Mouse (Mus musculus): ENCODE measurements around the gene Slc34a1. TPM values are rescaled to one million over a fixed set of nuclear protein-coding genes. Genes with fewer than 3 reads are reported as not detected.

Gene Slc34a1
- polyA plus RNA-seq, 1 experiment from 2014 or later: not detected

Other genes starting within 250 kb of the Slc34a1 start
- 14.2 and 14.5 TPM in 2 replicates for gene Fgfr4, start 245.5 kb upstream of the Slc34a1 start, polyA plus RNA-seq (2015; fragmentation: Nextera tagmentation; extraction: Ambion mirVana)
- gene Nsd1, start 188.4 kb upstream of the Slc34a1 start, polyA plus RNA-seq (2015; fragmentation: Nextera tagmentation; extraction: Ambion mirVana): 49.6 and 52.8 TPM in 2 replicates
- gene Prelid1, start 77.7 kb upstream of the Slc34a1 start, polyA plus RNA-seq (2015; fragmentation: Nextera tagmentation; extraction: Ambion mirVana): 543 and 576 TPM in 2 replicates
- 83.2 and 101 TPM in 2 replicates for gene Rab24, start 76.2 kb upstream of the Slc34a1 start, polyA plus RNA-seq (2015; fragmentation: Nextera tagmentation; extraction: Ambion mirVana)
- 22.3 and 26.0 TPM in 2 replicates for gene Mxd3, start 68.4 kb upstream of the Slc34a1 start, polyA plus RNA-seq (2015; fragmentation: Nextera tagmentation; extraction: Ambion mirVana)
- 121 and 128 TPM in 2 replicates for gene Lman2, start 35.4 kb upstream of the Slc34a1 start, polyA plus RNA-seq (2015; fragmentation: Nextera tagmentation; extraction: Ambion mirVana)
- gene Rgs14, start 28.5 kb upstream of the Slc34a1 start, polyA plus RNA-seq (2015; fragmentation: Nextera tagmentation; extraction: Ambion mirVana): 0.85 and 1.2 TPM in 2 replicates
- gene Pfn3, start 17.0 kb downstream of the Slc34a1 start, polyA plus RNA-seq (2015; fragmentation: Nextera tagmentation; extraction: Ambion mirVana): not detected in 2 replicates
- gene F12, start 28.6 kb downstream of the Slc34a1 start, polyA plus RNA-seq (2015; fragmentation: Nextera tagmentation; extraction: Ambion mirVana): 1.8 TPM in 2 replicates
- 38.3 and 38.7 TPM in 2 replicates for gene Grk6, start 46.9 kb downstream of the Slc34a1 start, polyA plus RNA-seq (2015; fragmentation: Nextera tagmentation; extraction: Ambion mirVana)
- gene Prr7, start 66.1 kb downstream of the Slc34a1 start, polyA plus RNA-seq (2015; fragmentation: Nextera tagmentation; extraction: Ambion mirVana): 0.24 and 0.28 TPM in 2 replicates
- 103 and 109 TPM in 2 replicates for gene Dbn1, start 89.9 kb downstream of the Slc34a1 start, polyA plus RNA-seq (2015; fragmentation: Nextera tagmentation; extraction: Ambion mirVana)
- 187 and 195 TPM in 2 replicates for gene Pdlim7, start 115.5 kb downstream of the Slc34a1 start, polyA plus RNA-seq (2015; fragmentation: Nextera tagmentation; extraction: Ambion mirVana)
- 3.1 and 3.6 TPM in 2 replicates for gene Dok3, start 131.1 kb downstream of the Slc34a1 start, polyA plus RNA-seq (2015; fragmentation: Nextera tagmentation; extraction: Ambion mirVana)
- gene Ddx41, start 138.5 kb downstream of the Slc34a1 start, polyA plus RNA-seq (2015; fragmentation: Nextera tagmentation; extraction: Ambion mirVana): 50.9 and 51.0 TPM in 2 replicates
- gene Fam193b, start 172.9 kb downstream of the Slc34a1 start, polyA plus RNA-seq (2015; fragmentation: Nextera tagmentation; extraction: Ambion mirVana): 22.9 and 23.5 TPM in 2 replicates
- gene Tmed9, start 175.5 kb downstream of the Slc34a1 start, polyA plus RNA-seq (2015; fragmentation: Nextera tagmentation; extraction: Ambion mirVana): 110 and 122 TPM in 2 replicates
- 21.7 and 23.2 TPM in 2 replicates for gene B4galt7, start 201.7 kb downstream of the Slc34a1 start, polyA plus RNA-seq (2015; fragmentation: Nextera tagmentation; extraction: Ambion mirVana)
- 41.6 and 46.9 TPM in 2 replicates for gene Caml, start 224.8 kb downstream of the Slc34a1 start, polyA plus RNA-seq (2015; fragmentation: Nextera tagmentation; extraction: Ambion mirVana)
- 31.4 and 31.5 TPM in 2 replicates for gene Ddx46, start 236.8 kb downstream of the Slc34a1 start, polyA plus RNA-seq (2015; fragmentation: Nextera tagmentation; extraction: Ambion mirVana)

Data from intestine, embryonic 15.5 days (tissue).